Mouse (Mus musculus) leukemia stem cell, adult 10-12 weeks (primary cell): ENCODE data around the gene Scnm1. TPM values are rescaled to one million over a fixed set of nuclear protein-coding genes. Genes with fewer than 3 reads are reported as not detected.

Experiments used
- polyA plus RNA-seq: library from polyadenylated mRNA; stranded (reverse); fragments of >175 nt; gene quantifications from 2 replicates; pipeline ENCODE4 v1.2.3, GENCODE M21; 2012; ENCODE audit warnings: low replicate concordance

Gene Scnm1
- polyA plus RNA-seq: 2.5 and 4.8 TPM in 2 replicates

DNA sequence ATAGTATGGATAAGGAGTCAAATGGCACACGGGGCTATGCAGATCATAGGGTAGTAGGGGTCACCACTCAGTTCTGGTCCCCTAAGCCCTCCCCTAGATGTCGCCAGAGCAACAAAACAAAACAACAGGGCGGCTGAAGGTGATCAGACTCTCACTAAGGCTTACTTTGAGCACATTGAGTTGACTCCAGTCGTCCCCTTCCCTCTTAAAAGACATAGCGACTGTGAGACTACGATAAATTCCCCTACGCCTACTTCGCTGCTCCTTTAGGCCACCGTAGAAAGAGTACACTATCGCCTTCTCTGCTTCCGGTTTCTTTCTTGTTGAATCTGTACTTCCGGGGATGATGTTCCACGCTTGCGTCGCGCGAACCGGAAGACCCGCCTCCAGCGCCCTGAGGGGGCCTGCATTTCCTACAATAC is at the start of gene Scnm1, which contains the start of gene Lysmd1:
Gene Scnm1, minus strand, starts transcription at position 332 of the 422 bp plus-strand sequence.
Gene Lysmd1, plus strand, starts transcription at position 409 of the 422 bp plus-strand sequence.

GRCm38 (mm10) chr3:95159987-95160963 is 26.5 kb upstream of the Scnm1 start, which contains the start of gene Sema6c:
Gene Sema6c (plus strand): TSS chr3:95160457.

GRCm38 (mm10) chr3:95141952-95142616 is 8.3 kb upstream of the Scnm1 start, which contains the start of gene Tnfaip8l2:
Gene Tnfaip8l2 (minus strand): TSS chr3:95142360.

DNA sequence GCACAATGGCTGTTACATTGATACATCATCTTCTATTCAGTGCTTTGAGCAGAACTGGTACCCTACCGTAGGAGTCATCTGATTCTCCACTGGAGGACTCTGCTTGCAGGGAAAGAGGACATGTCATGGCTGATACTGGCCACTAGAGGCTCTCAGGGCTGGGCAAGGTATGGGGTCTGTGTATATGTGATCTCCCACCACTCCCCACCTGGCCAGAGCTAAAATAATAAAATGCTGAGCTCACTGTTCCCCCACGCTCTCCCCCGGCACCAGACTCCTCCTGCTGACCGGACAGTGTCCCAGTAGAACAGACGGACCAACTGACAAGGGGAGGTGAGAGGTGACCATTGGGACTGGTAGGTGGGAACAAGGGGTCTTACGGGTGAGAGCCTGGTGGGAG is 9.6 kb downstream of the Scnm1 start, which contains the start of gene Tmod4:
Gene Tmod4, plus strand, starts transcription at position 231 of the 400 bp plus-strand sequence.

DNA sequence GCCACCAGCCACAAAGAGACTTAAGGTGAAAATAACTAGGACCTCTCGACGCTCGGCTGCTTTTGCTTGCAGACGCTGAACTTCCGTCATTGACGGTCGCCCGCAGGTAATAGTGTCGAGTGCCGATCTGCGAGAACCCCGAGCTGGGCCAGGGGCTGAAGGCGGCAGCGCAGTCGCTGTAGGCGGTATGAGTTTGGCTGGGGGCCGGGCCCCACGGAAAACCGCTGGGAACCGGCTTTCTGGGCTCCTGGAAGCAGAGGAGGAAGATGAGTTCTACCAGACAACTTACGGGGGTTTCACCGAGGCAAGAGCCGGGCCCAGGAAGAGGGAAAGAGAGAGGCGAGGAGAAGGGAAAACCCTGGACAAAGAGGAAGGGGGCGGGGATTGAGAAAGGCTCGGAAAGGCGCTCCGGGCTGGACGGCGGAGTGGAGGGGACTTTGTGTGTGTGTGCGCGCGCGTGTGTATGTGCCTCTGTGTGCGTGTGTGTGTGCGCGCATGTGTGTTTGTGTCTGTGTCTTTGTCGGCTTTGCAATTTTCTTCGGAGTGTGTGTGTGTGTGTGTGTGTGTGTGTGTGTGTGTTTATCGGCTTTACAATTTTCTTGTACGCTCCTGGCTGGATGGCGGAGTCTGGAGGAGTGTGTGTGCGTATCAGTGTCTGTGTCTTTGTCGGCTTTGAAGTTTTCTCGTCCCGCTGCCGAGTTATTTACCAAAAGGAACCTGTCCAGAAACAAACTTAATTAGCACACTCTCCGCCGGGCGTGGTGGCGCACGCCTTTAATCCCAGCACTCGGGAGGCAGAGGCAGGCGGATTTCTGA is 22.7 kb downstream of the Scnm1 start, which contains the start of gene Vps72:
Gene Vps72, plus strand, starts transcription at position 112 of the 816 bp plus-strand sequence.

DNA sequence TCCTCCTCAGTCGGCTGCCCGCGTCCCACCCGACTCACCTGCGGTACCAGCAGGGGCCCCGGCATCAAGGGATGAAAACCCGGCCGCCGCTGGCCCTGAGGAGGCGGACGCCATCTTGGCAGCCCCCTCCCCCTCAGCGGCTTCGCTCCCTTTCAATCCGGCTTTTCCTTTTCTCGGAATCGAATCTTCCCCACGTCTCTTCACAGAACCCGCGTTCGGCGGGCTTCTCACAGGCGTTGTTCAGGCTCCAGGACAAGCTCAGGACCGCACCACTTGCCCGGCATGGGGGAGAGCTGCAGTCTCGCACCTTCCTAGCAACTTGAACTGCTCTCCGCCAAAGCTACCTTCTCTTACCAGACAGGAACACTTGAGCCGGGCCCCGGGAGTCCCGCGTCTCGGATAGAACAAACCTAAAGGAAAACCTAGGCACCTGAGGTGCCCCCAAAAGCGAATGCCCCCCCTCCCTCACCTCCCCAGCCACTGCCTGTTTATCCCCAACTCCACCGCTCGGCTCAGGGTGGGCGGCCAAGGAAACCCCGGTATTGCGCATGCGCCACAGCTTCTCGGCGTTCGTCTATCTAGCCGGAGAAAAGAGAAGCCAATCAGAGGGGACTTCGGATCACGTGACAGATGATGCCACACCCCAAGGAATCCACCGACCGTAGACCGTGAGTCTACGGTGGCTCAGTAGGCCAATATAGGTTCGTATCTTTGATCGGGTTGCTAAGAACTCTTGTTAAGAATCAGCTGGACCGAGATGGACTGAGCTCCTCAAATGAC is 27.3 kb downstream of the Scnm1 start, which contains the start of gene Pip5k1a:
Gene Pip5k1a, minus strand, starts transcription at position 593 of the 780 bp plus-strand sequence.

Other genes with a start within 250 kb of the Scnm1 start
- 227 and 271 TPM in 2 replicates for gene Psmb4, start 247.1 kb downstream of the Scnm1 start, polyA plus RNA-seq
- 5.0 and 35.4 TPM in 2 replicates for gene Selenbp1, start 201.0 kb downstream of the Scnm1 start, polyA plus RNA-seq
- 9.7 and 9.8 TPM in 2 replicates for gene Rfx5, start 179.9 kb downstream of the Scnm1 start, polyA plus RNA-seq
- 7.6 and 7.7 TPM in 2 replicates for gene Pi4kb, start 159.3 kb downstream of the Scnm1 start, polyA plus RNA-seq
- gene Zfp687, start 118.6 kb downstream of the Scnm1 start, polyA plus RNA-seq: 17.4 and 30.5 TPM in 2 replicates
- gene Psmd4, start 91.4 kb downstream of the Scnm1 start, polyA plus RNA-seq: 48.7 and 63.1 TPM in 2 replicates
- gene Pip5k1a, start 27.1 kb downstream of the Scnm1 start, polyA plus RNA-seq: 10.1 and 25.6 TPM in 2 replicates
- 177 and 301 TPM in 2 replicates for gene Vps72, start 23.0 kb downstream of the Scnm1 start, polyA plus RNA-seq
- gene Tmod4, start 9.5 kb downstream of the Scnm1 start, polyA plus RNA-seq: 0.28 TPM in 1 of 2 replicates, not detected in the other
- gene Lysmd1, start 77 bp upstream of the Scnm1 start, polyA plus RNA-seq: 3.9 and 5.0 TPM in 2 replicates
- gene Tnfaip8l2, start 8.3 kb upstream of the Scnm1 start, polyA plus RNA-seq: 2.8 and 9.0 TPM in 2 replicates
- gene Sema6c, start 26.4 kb upstream of the Scnm1 start, polyA plus RNA-seq: 0.63 and 0.71 TPM in 2 replicates
- 2.4 and 7.3 TPM in 2 replicates for gene Gabpb2, start 83.9 kb upstream of the Scnm1 start, polyA plus RNA-seq
- 252 and 331 TPM in 2 replicates for gene Cdc42se1, start 94.7 kb upstream of the Scnm1 start, polyA plus RNA-seq
- 3.0 and 11.4 TPM in 2 replicates for gene Mllt11, start 98.2 kb upstream of the Scnm1 start, polyA plus RNA-seq
- 0.46 and 0.96 TPM in 2 replicates for gene Gm128, start 107.6 kb upstream of the Scnm1 start, polyA plus RNA-seq
- gene Bnipl, start 117.2 kb upstream of the Scnm1 start, polyA plus RNA-seq: not detected in 2 replicates
- gene Mindy1, start 147.3 kb upstream of the Scnm1 start, polyA plus RNA-seq: 120 and 126 TPM in 2 replicates
- 1.3 and 3.3 TPM in 2 replicates for gene Prune1, start 148.1 kb upstream of the Scnm1 start, polyA plus RNA-seq
- 0.52 and 1.0 TPM in 2 replicates for gene Anxa9, start 173.2 kb upstream of the Scnm1 start, polyA plus RNA-seq
- gene Cers2, start 180.8 kb upstream of the Scnm1 start, polyA plus RNA-seq: 76.6 and 174 TPM in 2 replicates
- gene Setdb1, start 223.2 kb upstream of the Scnm1 start, polyA plus RNA-seq: 22.6 and 30.5 TPM in 2 replicates